Mouse (Mus musculus) embryo, embryonic 9.5 days (tissue): ENCODE results near the gene Tradd.

Experiments used
- DNase-seq: peaks from one replicate; pipeline ENCODE4 v3.0.0-alpha.2; 2017; ENCODE audit errors: extremely low spot score

Gene Tradd

GRCm38 (mm10) chr8:105264024-105264982, at the start of gene Tradd, which contains the start of gene Fbxl8:
Tradd (minus strand) TSS chr8:105264609.
Fbxl8 (plus strand) TSS chr8:105264648.
- DNase-seq = peak; percentile 78

GRCm38 (mm10) chr8:105313622-105314402, 49.4 kb upstream of the Tradd start:
- no peak for DNase-seq

GRCm38 (mm10) chr8:105312891-105313481, 48.6 kb upstream of the Tradd start:
- no peak for DNase-seq

- DNase-seq = no peak
These were observed 47.3 kb upstream of the Tradd start for GRCm38 (mm10) chr8:105311718-105312117.

GRCm38 (mm10) chr8:105310118-105310517, 45.7 kb upstream of the Tradd start:
- no peak for DNase-seq

- no peak for DNase-seq
These were observed 44.9 kb upstream of the Tradd start for GRCm38 (mm10) chr8:105309142-105309847.

GRCm38 (mm10) chr8:105308428-105308827, 44.0 kb upstream of the Tradd start:
- no peak for DNase-seq

- DNase-seq = no peak
These were observed 43.3 kb upstream of the Tradd start for GRCm38 (mm10) chr8:105307670-105308069.

- no peak for DNase-seq
These were observed 41.8 kb upstream of the Tradd start for GRCm38 (mm10) chr8:105306146-105306691.

- DNase-seq = peak; percentile 69
These were observed 41.1 kb upstream of the Tradd start, which contains the start of gene Elmo3 for GRCm38 (mm10) chr8:105305211-105306145. Elmo3 (plus strand) TSS chr8:105305601.

GRCm38 (mm10) chr8:105304325-105305210, 40.2 kb upstream of the Tradd start:
- DNase-seq = no peak

GRCm38 (mm10) chr8:105303874-105304273, 39.5 kb upstream of the Tradd start:
- no peak for DNase-seq

GRCm38 (mm10) chr8:105303396-105303795, 39.0 kb upstream of the Tradd start:
- DNase-seq = no peak

- DNase-seq = no peak
These were observed 35.6 kb upstream of the Tradd start for GRCm38 (mm10) chr8:105299962-105300361.

- DNase-seq = no peak
These were observed 34.2 kb upstream of the Tradd start for GRCm38 (mm10) chr8:105298351-105299252.

- peak; percentile 88 for DNase-seq
These were observed 33.2 kb upstream of the Tradd start, which contains the start of gene E2f4 for GRCm38 (mm10) chr8:105297511-105298192. E2f4 (plus strand) TSS chr8:105297663.

- DNase-seq = no peak
These were observed 31.6 kb upstream of the Tradd start, which contains the start of gene Exoc3l for GRCm38 (mm10) chr8:105295895-105296573. Exoc3l (minus strand) TSS chr8:105296101.
